Mouse (Mus musculus) G1E (cell line): ENCODE results near the gene Ganab.

Experiments
- CTCF ChIP-seq: IDR thresholded peaks from 2 replicates; pipeline ENCODE4 v1.5.1; 2012; ENCODE audit warnings: low read depth, low read length, inconsistent platforms, mixed read lengths
- GATA1 ChIP-seq: IDR thresholded peaks from 2 replicates; pipeline ENCODE4 v1.6.1; 2012; ENCODE audit warnings: borderline replicate concordance, low read length, inconsistent platforms, mixed read lengths
- GATA2 ChIP-seq: IDR thresholded peaks from 2 replicates; pipeline ENCODE4 v1.6.1; 2012; ENCODE audit warnings: low read depth, low read length, inconsistent platforms, borderline replicate concordance
- POLR2AphosphoS5 ChIP-seq: IDR thresholded peaks from 2 replicates; pipeline ENCODE4 v1.6.1; 2012; ENCODE audit warnings: low read depth, low read length, inconsistent platforms; ENCODE audit not compliant: insufficient replicate concordance
- TAL1 ChIP-seq: conservative IDR thresholded peaks from 2 replicates; pipeline ENCODE4 v1.6.1; 2012; ENCODE audit warnings: low read depth, low read length, inconsistent platforms, mixed read lengths

DNA sequence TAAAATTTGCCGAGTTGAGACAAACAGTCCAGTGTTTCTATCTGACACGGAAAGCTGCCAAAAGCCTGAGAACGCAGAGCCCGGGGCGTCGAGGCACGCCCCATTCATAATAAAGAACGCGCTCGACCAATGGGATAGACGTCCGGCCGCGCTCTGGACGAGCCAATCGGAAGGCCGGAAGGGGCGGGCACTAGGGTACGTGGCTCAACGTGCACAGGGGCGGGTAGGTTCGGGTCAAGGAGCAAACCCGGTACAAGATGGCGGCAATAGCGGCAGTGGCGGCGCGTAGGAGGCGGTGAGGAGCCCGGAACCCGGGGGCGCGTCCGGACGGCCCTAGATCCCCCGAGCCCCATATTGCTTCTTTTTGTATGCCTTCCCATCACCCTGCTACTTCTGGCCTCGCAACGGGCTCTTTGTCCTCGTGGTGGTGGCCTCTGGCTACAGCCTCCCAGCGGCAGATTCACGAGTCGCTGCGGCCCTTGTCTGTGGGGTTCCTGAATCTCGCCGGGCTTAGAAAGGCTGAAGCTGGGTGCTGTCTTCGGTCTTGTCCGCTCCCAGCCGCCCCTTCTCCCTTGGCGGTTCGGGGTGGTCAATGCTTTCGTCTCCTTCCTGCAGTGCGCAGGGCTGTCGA is at the start of gene Ganab:
- TF ChIP-seq CTCF (no peak), GATA1 (no peak), POLR2AphosphoS5 (no peak), TAL1 (no peak), GATA2 (no peak)
